ENCODE assay signal across 25 mouse cellular contexts in the genomic region with DNA sequence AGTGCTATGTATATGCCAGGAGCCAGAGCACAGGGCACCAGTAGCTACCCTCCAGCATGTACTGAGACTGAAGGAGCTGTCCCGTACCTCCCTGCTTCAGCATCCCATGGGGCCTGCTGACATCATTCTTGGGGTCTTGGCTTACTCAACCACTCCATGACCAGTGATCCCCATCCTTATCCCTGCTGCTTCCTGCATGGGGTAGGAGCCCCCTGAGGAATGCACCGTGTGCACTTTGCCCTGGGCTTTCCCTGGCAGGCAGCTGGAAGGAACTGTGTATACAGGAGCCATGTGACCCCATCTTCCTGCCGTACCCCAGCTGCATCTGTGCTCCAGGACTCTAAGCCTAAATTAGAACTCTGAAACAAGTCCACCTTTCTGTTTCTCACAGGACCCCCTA.
"Had no signal": no experiment of that assay in that cellular context is flagged by ENCODE, and none has a peak within 500 bp of the region (broad histone marks: within the 10 kb centered on the region; RNA-seq: fewer than 3 reads in every experiment).

No protein-coding gene starts in this region.

- H3K36me3 ChIP-seq: heart, embryonic 13.5 days; heart, embryonic 15.5 days; hindbrain, embryonic 13.5 days; hindbrain, embryonic 15.5 days; kidney, embryonic 15.5 days; limb, embryonic 13.5 days; limb, embryonic 15.5 days; liver, embryonic 13.5 days had no signal

- H3K4me2 ChIP-seq: heart, embryonic 11.5 days; heart, embryonic 13.5 days; heart, embryonic 15.5 days; hindbrain, embryonic 13.5 days; hindbrain, embryonic 15.5 days; kidney, embryonic 15.5 days; limb, embryonic 13.5 days; limb, embryonic 15.5 days; liver, embryonic 13.5 days had no signal

- ATAC-seq: hindbrain, postnatal 0 days had no signal

- DNase-seq: gastrocnemius, adult 2 months; gastrocnemius, postnatal 10 days; gastrocnemius, postnatal 25 days; heart, adult 2 months; heart, postnatal 14 days; heart, postnatal 36 days; kidney, adult 11 months; kidney, adult 2 months; kidney, adult 9 months; kidney, postnatal 14 days; kidney, postnatal 36 days; layer of hippocampus, adult 9-11 months; layer of hippocampus, postnatal 36 days; left cerebral cortex, postnatal 4 days; liver, embryonic 13.5 days had no signal

- H3K9me3 ChIP-seq: heart, embryonic 13.5 days; heart, embryonic 15.5 days; hindbrain, embryonic 13.5 days; hindbrain, embryonic 15.5 days; kidney, embryonic 15.5 days; limb, embryonic 13.5 days; limb, embryonic 15.5 days; liver, embryonic 13.5 days had no signal

- H3K4me3 ChIP-seq: gastrocnemius, adult 2 months; heart, adult 2 months; heart, embryonic 13.5 days; heart, embryonic 15.5 days; hindbrain, embryonic 13.5 days; hindbrain, embryonic 15.5 days; kidney, embryonic 15.5 days; limb, embryonic 13.5 days; limb, embryonic 15.5 days; liver, embryonic 13.5 days had no signal

- H3K4me1 ChIP-seq: heart, embryonic 13.5 days; heart, embryonic 15.5 days; hindbrain, embryonic 13.5 days; hindbrain, embryonic 15.5 days; limb, embryonic 13.5 days; limb, embryonic 15.5 days had no signal

- H3K27me3 ChIP-seq: heart, embryonic 15.5 days; hindbrain, embryonic 13.5 days; hindbrain, embryonic 15.5 days; kidney, embryonic 15.5 days; limb, embryonic 13.5 days; limb, embryonic 15.5 days; liver, embryonic 13.5 days had no signal

- H3K27ac ChIP-seq: gastrocnemius, adult 2 months; heart, adult 2 months; heart, embryonic 13.5 days; heart, embryonic 15.5 days; hindbrain, embryonic 13.5 days; hindbrain, embryonic 15.5 days; hindbrain, postnatal 0 days; kidney, embryonic 15.5 days; kidney, postnatal 0 days; limb, embryonic 13.5 days; limb, embryonic 15.5 days; liver, embryonic 13.5 days had no signal

- H3K9ac ChIP-seq: heart, embryonic 13.5 days; heart, embryonic 15.5 days; hindbrain, embryonic 13.5 days; hindbrain, embryonic 15.5 days; kidney, embryonic 15.5 days; limb, embryonic 13.5 days; limb, embryonic 15.5 days; liver, embryonic 13.5 days had no signal
